Mouse (Mus musculus) heart, embryonic 10.5 days (tissue): ENCODE results near the gene Gdf3. TPM values are rescaled to one million over a fixed set of nuclear protein-coding genes. Genes with fewer than 3 reads are reported as not detected.

Experiments
- DNase-seq: peaks from one replicate; pipeline ENCODE4 v3.0.0-alpha.2; 2017; ENCODE audit warnings: low spot score
- H3K27ac ChIP-seq: fragments of 300-500 bp; sonication (generic); 2 replicates; pipeline ENCODE4 v1.5.1; 2016; ENCODE audit warnings: mild to moderate bottlenecking
- H3K27me3 ChIP-seq: fragments of 300-500 bp; sonication (generic); 2 replicates; pipeline ENCODE4 v1.6.1; 2016; ENCODE audit warnings: mild to moderate bottlenecking; ENCODE audit not compliant: poor library complexity, insufficient read depth, severe bottlenecking
- H3K36me3 ChIP-seq: fragments of 300-500 bp; sonication (generic); 2 replicates; pipeline ENCODE4 v1.6.1; 2016; ENCODE audit warnings: mild to moderate bottlenecking, moderate library complexity
- H3K4me1 ChIP-seq: fragments of 300-500 bp; sonication (generic); 2 replicates; pipeline ENCODE4 v1.6.1; 2016; ENCODE audit warnings: mild to moderate bottlenecking
- H3K4me3 ChIP-seq: fragments of 300-500 bp; sonication (generic); 2 replicates; pipeline ENCODE4 v1.5.1; 2016; ENCODE audit warnings: mild to moderate bottlenecking, moderate library complexity
- H3K9me3 ChIP-seq: fragments of 300-500 bp; sonication (generic); 2 replicates; pipeline ENCODE4 v1.6.1; 2016; ENCODE audit warnings: mild to moderate bottlenecking, moderate library complexity
- WGBS: fragments of 180-500 bp; shearing (Covaris S2); methylation state at CpG from one replicate; pipeline ENCODE4 v1.1.7; 2016; 5-methylcytosine and 5-hydroxymethylcytosine counted together
- polyA plus RNA-seq: library from polyadenylated mRNA; unstranded; fragments of >200 nt; fragmentation: Nextera tagmentation; extraction: Ambion mirVana; gene quantifications from 2 replicates; pipeline ENCODE4 v1.2.1, GENCODE M21; 2016

Gdf3 gene
- polyA plus RNA-seq, 1 experiment from 2014 or later: 1.1 TPM

DNA sequence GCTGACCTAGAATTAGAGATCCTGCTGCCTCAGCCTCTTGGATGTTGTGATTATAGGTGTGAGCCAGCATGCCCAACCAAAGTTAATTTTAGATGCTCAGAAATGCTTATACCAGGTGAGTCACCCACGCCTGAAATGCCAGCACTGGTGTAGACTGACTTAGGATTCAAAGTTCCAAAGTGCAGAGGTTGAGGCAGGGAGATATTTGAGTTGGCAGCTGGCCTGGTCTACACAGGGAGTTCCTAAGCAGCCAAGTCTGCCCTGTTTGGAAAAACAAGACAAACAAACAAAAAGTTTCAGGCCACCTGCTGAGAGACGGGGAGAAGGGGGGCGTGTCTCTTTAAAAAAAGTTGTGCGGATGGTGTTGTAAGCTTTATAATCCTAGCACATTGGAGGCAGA lies 15.3 kb upstream of the Gdf3 start:
- Histone ChIP-seq H3K9me3 (no peaks in the 10 kb centered on the region), H3K36me3 (no peaks in the 10 kb centered on the region), H3K4me1 (no peaks in the 10 kb centered on the region), H3K27me3 (peaks cover 17% of the 10 kb centered on the region; the same call in 1 of the 2 replicates), H3K4me3 (no peak overlapping the region), H3K27ac (no peak overlapping the region)
- 76% methylated on average over 4 of the region's 4 CpGs for WGBS
- no peak for DNase-seq

DNA sequence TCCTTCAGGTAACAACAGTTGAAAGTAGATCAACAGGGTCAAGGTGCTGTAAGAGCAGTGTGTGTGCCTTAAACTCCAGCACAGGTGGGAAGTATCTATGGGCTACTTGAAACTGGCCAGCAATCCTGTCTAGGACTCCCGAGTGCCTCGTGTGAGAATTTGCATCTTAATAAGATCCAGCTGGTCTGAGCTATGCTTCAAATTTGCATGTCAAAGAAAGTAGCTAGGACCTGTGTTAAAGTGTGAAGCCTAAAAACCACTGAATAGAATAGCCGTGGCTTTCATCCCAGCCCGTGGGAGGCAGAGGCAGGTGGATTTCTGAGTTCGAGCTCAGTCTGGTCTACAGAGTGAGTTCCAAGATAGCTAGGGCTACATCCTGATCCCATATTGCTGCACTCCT lies 14.6 kb upstream of the Gdf3 start:
- Histone ChIP-seq H3K4me1 (no peaks in the 10 kb centered on the region), H3K4me3 (no peak overlapping the region), H3K27me3 (peaks cover 17% of the 10 kb centered on the region; the same call in 1 of the 2 replicates), H3K27ac (no peak overlapping the region), H3K36me3 (no peaks in the 10 kb centered on the region), H3K9me3 (no peaks in the 10 kb centered on the region)
- DNase-seq: no peak
- WGBS: 62% methylated on average over 5 of the region's 5 CpGs

DNA sequence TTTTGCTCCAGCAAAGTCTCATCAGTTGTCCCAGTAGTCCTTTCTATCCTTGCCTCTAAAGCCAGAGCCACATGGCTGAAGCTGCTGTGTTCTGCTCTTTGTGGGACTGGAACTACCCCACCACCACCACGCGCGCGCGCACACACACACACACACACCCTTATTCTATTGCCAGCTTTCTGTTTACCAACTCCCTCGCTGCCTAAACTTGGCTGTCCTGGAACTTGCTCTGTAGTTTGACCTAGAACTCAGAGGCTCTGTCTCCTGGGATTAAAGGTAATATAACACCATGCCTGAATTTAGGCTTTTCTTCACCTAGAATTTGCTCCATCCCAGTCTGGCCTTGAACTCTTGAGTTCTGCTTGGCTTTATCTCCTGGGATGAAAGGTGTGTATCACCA lies 11.2 kb upstream of the Gdf3 start:
- WGBS: 89% methylated on average over 6 of the region's 6 CpGs
- Histone ChIP-seq H3K9me3 (no peaks in the 10 kb centered on the region), H3K4me1 (no peaks in the 10 kb centered on the region), H3K4me3 (no peak overlapping the region), H3K27ac (no peak overlapping the region), H3K27me3 (no peaks in the 10 kb centered on the region), H3K36me3 (no peaks in the 10 kb centered on the region)
- DNase-seq: no peak

DNA sequence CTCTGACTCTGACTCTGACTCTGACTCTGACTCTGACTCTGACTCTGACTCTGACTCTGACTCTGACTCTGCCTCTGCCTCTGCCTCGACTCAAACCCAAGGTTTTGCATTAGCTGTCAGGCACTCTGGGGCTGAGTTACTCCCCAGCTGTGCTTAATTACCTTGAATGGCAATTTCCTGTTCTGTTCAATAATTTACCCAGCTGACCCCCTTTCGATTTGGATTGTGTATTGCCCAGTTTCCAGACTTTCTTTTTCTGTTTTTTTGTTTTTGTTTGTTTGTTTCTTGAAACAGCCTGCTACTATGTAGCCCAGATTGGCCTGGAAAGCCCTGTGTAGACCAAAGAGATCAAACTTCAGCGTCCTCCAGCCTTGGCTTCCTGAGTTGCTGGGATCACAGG lies 6.1 kb upstream of the Gdf3 start:
- WGBS: 67% methylated on average over 3 of the region's 3 CpGs
- no peaks in the 10 kb centered on the region for H3K4me1 ChIP-seq
- no peaks in the 10 kb centered on the region for H3K36me3 ChIP-seq
- DNase-seq: no peak
- H3K4me3 ChIP-seq: no peak overlapping the region
- no peak overlapping the region for H3K27ac ChIP-seq
- no peaks in the 10 kb centered on the region for H3K9me3 ChIP-seq
- no peaks in the 10 kb centered on the region for H3K27me3 ChIP-seq

DNA sequence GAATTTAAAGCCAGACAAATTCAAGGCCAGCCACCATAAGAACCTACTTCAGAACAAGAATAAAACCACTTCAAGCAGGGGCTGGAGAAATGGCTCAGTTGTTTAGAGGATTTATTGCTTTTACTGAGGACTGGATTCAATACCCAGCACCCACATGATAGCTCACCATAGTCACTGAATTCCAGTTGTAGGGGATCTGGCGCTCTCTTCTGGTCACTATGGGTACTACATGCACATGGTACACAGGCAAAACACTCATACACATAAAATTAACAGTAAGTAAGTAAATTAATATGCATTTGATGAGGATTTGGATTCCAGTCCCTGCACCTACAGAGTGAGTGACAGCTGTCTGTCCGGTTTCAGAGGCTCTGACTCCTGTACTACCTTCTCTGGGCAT lies 4.2 kb upstream of the Gdf3 start:
- Histone ChIP-seq H3K27me3 (no peaks in the 10 kb centered on the region), H3K4me1 (peaks cover 6% of the 10 kb centered on the region), H3K9me3 (no peaks in the 10 kb centered on the region), H3K36me3 (no peaks in the 10 kb centered on the region), H3K4me3 (no peak overlapping the region), H3K27ac (no peak overlapping the region)
- DNase-seq: no peak
- 46% methylated on average over 2 of the region's 2 CpGs for WGBS

DNA sequence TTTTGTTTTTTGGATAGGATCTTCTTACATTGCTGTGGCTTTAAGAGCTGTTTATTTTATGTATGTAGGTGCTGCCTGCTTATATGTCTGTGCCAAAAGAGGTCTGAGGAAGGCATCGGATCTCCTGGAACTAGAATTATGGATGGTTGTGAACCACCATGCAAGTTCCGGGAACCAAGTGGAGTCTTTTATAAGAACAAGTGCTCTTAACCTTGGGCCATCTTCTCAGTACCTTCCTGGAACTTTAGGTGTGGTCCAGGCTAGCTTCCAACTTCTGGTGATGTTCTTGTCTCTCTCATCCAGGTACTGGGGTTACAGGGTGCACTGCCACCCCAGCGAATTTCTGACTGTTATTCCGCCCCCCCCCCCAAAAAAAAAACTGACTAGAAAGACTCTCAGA lies 2.5 kb upstream of the Gdf3 start:
- DNase-seq: no peak
- Histone ChIP-seq H3K27ac (no peak overlapping the region), H3K27me3 (no peaks in the 10 kb centered on the region), H3K4me1 (peaks cover 6% of the 10 kb centered on the region), H3K4me3 (no peak overlapping the region), H3K9me3 (no peaks in the 10 kb centered on the region), H3K36me3 (no peaks in the 10 kb centered on the region)
- 75% methylated on average over 4 of the region's 4 CpGs for WGBS

DNA sequence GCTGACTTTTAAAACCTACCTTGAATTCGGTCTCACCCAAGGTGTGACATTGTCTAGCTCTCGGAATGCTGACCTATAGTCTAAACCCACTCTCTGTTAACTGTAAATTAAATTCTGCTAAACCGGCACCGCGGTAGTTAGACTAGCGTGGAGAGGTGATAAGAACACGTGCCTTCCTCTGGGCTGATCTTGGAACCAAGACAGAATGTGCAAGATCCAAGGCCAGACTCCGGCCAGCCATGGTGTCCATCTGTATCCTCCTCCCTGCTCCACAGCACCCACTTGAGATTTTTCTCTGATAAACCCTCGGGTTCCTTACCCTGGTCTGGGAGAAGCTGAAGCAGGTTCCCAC lies 534 bp downstream of the Gdf3 start:
- DNase-seq: no peak
- Histone ChIP-seq H3K27me3 (no peaks in the 10 kb centered on the region), H3K36me3 (no peaks in the 10 kb centered on the region), H3K4me3 (peak overlapping the region; percentile 16), H3K4me1 (peaks cover 6% of the 10 kb centered on the region), H3K9me3 (no peaks in the 10 kb centered on the region), H3K27ac (no peak overlapping the region)
- WGBS: 30% methylated on average over 9 of the region's 9 CpGs

DNA sequence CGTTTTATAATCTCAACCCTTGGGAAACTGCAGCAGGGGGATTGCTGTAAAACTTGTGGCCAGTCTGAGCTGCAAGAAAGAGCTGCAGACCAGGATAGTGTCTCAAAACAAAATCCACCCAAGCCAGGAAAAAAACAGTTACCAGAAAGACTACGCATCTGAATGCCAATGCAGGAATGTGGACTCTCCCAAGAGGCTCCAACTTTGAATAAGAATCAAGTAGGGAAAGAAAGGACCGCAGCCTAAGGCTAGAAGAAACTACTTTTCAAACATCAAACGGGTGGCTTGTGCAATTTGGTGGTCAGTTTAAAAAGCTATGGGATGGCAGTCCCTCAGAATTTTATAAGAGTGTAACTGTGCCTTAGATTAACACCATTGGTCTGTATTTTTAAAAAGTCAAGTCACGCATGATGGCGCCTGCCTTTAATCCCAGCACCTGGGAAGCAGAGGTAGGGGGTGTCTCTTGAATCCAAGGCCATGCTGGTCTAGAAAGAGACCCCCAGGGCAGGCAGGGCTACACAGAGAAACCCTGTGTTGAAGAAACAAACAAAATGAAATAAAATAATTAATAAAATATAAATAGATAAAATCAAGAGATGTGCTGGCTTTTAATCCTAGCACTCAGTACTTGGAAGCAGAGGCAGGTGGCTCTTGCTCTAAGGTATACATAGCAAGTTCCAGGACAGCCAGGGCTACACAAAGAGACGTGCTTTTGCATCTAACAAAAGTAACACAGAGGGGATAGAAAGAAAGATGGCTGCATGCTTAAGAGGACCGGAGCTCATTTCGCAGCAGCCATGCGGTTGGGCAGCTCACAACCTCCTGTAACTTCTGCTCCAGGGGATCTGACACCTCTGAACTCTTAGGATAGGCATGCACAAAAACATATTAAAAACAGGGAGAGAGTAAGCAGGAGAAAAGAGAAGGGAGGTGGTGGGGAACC lies 1.2 kb downstream of the Gdf3 start:
- Histone ChIP-seq H3K27me3 (no peaks in the 10 kb centered on the region), H3K4me3 (no peak overlapping the region), H3K4me1 (peaks cover 6% of the 10 kb centered on the region), H3K27ac (no peak overlapping the region), H3K9me3 (no peaks in the 10 kb centered on the region), H3K36me3 (no peaks in the 10 kb centered on the region)
- DNase-seq: no peak
- WGBS: 72% methylated on average over 10 of the region's 10 CpGs

DNA sequence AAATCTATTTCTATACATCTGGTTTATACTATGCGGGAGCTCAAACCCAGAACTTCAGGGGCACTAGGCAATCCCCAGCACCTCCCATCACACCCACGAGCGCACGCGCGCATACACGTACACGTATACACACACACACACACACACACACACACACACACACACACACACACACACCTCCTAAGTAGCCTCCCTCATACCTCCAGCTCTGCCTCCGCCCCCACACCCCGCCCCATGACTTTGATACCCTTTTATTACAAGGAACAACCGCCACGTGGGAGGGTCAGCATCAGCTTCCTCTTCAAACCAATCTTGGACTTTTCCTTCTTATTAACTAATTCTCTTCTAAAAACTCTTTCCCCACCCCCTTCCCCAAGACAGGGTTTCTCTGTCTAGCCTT lies 2.2 kb downstream of the Gdf3 start:
- Histone ChIP-seq H3K9me3 (no peaks in the 10 kb centered on the region), H3K4me1 (peaks cover 6% of the 10 kb centered on the region), H3K36me3 (no peaks in the 10 kb centered on the region), H3K27me3 (no peaks in the 10 kb centered on the region), H3K4me3 (no peak overlapping the region), H3K27ac (no peak overlapping the region)
- 89% methylated on average over 12 of the region's 12 CpGs for WGBS
- DNase-seq: no peak

DNA sequence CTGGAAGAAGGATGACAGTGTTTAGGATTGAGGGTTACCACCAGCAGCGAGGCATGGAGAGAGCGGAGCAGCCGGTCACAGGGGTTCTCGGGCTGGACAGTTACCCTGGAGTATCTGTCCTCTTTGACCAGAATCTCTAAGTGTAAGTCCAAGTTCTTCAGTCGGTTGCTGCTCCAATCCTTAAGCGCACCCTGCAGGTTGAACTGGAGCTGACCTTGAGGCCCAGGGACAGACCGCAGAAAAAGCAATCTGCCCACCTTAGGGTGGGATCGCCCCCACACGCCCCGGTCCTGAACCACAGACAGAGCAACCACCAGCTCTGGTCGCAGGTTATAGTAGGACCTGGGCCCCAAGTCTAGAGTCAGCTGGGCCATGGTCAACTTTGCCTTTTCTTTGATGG lies 3.2 kb downstream of the Gdf3 start:
- no peaks in the 10 kb centered on the region for H3K36me3 ChIP-seq
- no peak for DNase-seq
- H3K27ac ChIP-seq: no peak overlapping the region
- peaks cover 6% of the 10 kb centered on the region for H3K4me1 ChIP-seq
- no peaks in the 10 kb centered on the region for H3K9me3 ChIP-seq
- H3K27me3 ChIP-seq: no peaks in the 10 kb centered on the region
- WGBS: 89% methylated on average over 11 of the region's 11 CpGs
- no peak overlapping the region for H3K4me3 ChIP-seq

DNA sequence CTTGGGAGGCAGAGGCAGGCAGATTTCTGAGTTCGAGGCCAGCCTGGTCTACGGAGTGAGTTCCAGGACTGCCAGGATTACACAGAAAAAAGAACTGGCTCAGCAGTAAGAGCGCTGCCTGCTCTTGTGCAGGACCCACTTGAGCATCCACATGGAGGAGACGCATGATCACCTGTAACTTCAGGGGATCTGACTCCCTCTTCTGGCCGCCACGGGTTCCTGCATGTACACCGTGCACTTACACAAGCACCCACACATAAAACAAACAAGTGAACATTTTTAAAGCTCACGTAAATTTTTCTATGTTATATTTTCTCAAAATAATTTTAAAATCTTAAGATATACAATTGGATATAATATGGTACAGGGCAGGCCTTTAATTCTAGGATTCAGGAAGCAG lies 4.4 kb downstream of the Gdf3 start:
- H3K4me1 ChIP-seq: peaks cover 6% of the 10 kb centered on the region
- no peaks in the 10 kb centered on the region for H3K9me3 ChIP-seq
- no peak overlapping the region for H3K27ac ChIP-seq
- 86% methylated on average over 8 of the region's 8 CpGs for WGBS
- no peak for DNase-seq
- no peaks in the 10 kb centered on the region for H3K27me3 ChIP-seq
- H3K4me3 ChIP-seq: no peak overlapping the region
- no peaks in the 10 kb centered on the region for H3K36me3 ChIP-seq

DNA sequence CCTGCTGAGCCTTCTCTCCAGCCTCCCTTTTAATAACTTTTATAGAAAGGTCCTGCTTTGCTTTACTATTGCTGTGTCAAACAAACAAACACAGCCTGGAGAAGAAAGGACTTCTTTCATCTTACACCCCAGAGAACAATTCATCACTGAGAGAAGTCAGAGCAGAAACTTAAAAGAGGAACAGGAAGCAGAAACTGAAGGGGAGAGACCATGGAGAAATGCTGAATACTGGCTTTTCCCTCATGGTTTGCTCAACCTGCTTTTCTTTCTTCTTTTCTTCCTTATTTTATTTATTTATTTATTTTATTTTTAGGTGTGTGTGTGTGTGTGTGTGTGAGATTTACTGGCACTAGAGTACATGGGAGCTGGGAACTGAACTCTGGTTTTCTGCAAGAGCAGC lies 5.6 kb downstream of the Gdf3 start:
- no peaks in the 10 kb centered on the region for H3K36me3 ChIP-seq
- no peak overlapping the region for H3K27ac ChIP-seq
- H3K27me3 ChIP-seq: no peaks in the 10 kb centered on the region
- DNase-seq: no peak
- H3K4me1 ChIP-seq: no peaks in the 10 kb centered on the region; the same call in 1 of the 2 replicates
- H3K9me3 ChIP-seq: no peaks in the 10 kb centered on the region
- H3K4me3 ChIP-seq: no peak overlapping the region

DNA sequence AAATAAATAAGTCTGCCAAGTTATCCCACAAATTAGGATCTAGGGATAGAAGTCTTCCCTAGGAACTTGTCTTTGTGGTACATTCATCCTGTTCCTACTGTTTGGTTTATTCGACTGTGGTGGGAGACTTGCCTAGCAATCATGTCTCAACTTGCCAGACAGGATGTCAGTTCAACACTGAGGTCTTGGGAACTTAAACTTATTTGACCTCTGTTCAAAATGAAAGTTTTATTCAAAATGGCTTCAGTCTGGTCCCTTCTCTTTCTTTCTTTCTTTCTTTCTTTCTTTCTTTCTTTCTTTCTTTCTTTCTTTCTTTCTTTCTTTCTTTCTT lies 6.9 kb downstream of the Gdf3 start:
- no peak for DNase-seq
- no peaks in the 10 kb centered on the region for H3K36me3 ChIP-seq
- no peak overlapping the region for H3K27ac ChIP-seq
- H3K4me3 ChIP-seq: peak overlapping the region; percentile 62
- H3K27me3 ChIP-seq: no peaks in the 10 kb centered on the region
- no peaks in the 10 kb centered on the region for H3K4me1 ChIP-seq
- H3K9me3 ChIP-seq: no peaks in the 10 kb centered on the region
- 40% methylated on average over 1 of the region's 1 CpGs for WGBS
